In genomic region chr8:94991454-94991994, GRCm38 (mm10) we compare ENCODE assay signal across 11 mouse cellular contexts. TPM values are rescaled to one million over a fixed set of nuclear protein-coding genes. Genes with fewer than 3 reads are reported as not detected.
DNase-seq lines count a peak whose midpoint lies in the region; ATAC-seq and TF ChIP-seq lines count a peak whose summit lies in the region.
"Had no signal": no experiment of that assay in that cellular context is flagged by ENCODE, and none has a peak within 500 bp of the region (broad histone marks: within the 10 kb centered on the region; RNA-seq: fewer than 3 reads in every experiment).

No protein-coding gene starts in this region.

- H3K27ac ChIP-seq in heart, postnatal 0 days (ENCODE audit: low read depth): peak overlapping the region; percentile 77; the same call in 1 of the 2 replicates
- peak overlapping the region; percentile 94; the same call in 1 of the 2 replicates for H3K27ac ChIP-seq in forebrain, embryonic 16.5 days (ENCODE audit: low read length)
- no peak overlapping the region; the same call in 1 of the 2 replicates for H3K27ac ChIP-seq in thymus, adult 2 months (ENCODE audit: control insufficient read depth, insufficient read depth, low read length)
- H3K27ac ChIP-seq: liver, embryonic 14.5 days had no signal

- no peak for DNase-seq in heart, postnatal 0 days (ENCODE audit: low spot score)
- DNase-seq in heart, postnatal 4 days: no peak
- DNase-seq in adipocyte (ENCODE audit: low spot score): peak; percentile 12
- DNase-seq in gastrocnemius, postnatal 10 days: no peak
- no peak for DNase-seq in cerebellum, postnatal 25 days
- no peak for DNase-seq in thymus, adult 2 months

- 76% methylated on average over 9 of the region's 9 CpGs for WGBS in heart, postnatal 0 days
- 74% methylated on average over 9 of the region's 9 CpGs for WGBS in forebrain, embryonic 16.5 days
- WGBS in thymus, adult 2 months: 63% methylated on average over 9 of the region's 9 CpGs

- no peak for TF ChIP-seq CTCF in heart, postnatal 0 days (IDR thresholded peaks at IDR 0.05; ENCODE audit: low read depth)
- no peak for TF ChIP-seq CTCF in thymus, adult 2 months (IDR thresholded peaks at IDR 0.05; ENCODE audit: borderline replicate concordance, control insufficient read depth, extremely low read depth, insufficient read depth, low read length, poor library complexity)

- H3K4me3 ChIP-seq in heart, postnatal 0 days (ENCODE audit: low read depth, low read length): no peak overlapping the region
- H3K4me3 ChIP-seq in forebrain, embryonic 16.5 days (replicated peaks; ENCODE audit: low read length): no peak overlapping the region
- H3K4me3 ChIP-seq in thymus, adult 2 months (ENCODE audit: control insufficient read depth, insufficient read depth, low read length): no peak overlapping the region
- H3K4me3 ChIP-seq: erythroblast, embryonic 14.5 days; heart, embryonic 13.5 days had no signal

- ATAC-seq in heart, postnatal 0 days (ENCODE audit: insufficient read depth, low read depth): no peak
- no peak for ATAC-seq in forebrain, embryonic 16.5 days
- ATAC-seq in megakaryocyte-erythroid progenitor cell, adult 5-6 weeks (replicated peaks; ENCODE audit: low FRiP score, low TSS enrichment, poor library complexity, severe bottlenecking): peak; percentile 31; the same call in 1 of the 2 replicates

- no peaks in the 10 kb centered on the region for H3K9me3 ChIP-seq in heart, postnatal 0 days (replicated peaks; ENCODE audit: control insufficient read depth, low read length)
- H3K9me3 ChIP-seq in forebrain, embryonic 16.5 days (ENCODE audit: control insufficient read depth, low read length): no peaks in the 10 kb centered on the region
- H3K9me3 ChIP-seq: heart, embryonic 13.5 days had no signal

- no peak for TF ChIP-seq EP300 in heart, postnatal 0 days (IDR thresholded peaks at IDR 0.05; ENCODE audit: low read depth)

- no peaks in the 10 kb centered on the region for H3K36me3 ChIP-seq in heart, postnatal 0 days (replicated peaks; ENCODE audit: control insufficient read depth, insufficient read depth, low read length)
- H3K36me3 ChIP-seq in forebrain, embryonic 16.5 days (ENCODE audit: control insufficient read depth, insufficient read depth): no peaks in the 10 kb centered on the region
- H3K36me3 ChIP-seq in thymus, adult 2 months (ENCODE audit: control insufficient read depth, insufficient read depth, low read length): no peaks in the 10 kb centered on the region
- H3K36me3 ChIP-seq: heart, embryonic 13.5 days had no signal

- H3K27me3 ChIP-seq in heart, postnatal 0 days (ENCODE audit: control insufficient read depth, insufficient read depth, low read length): no peaks in the 10 kb centered on the region
- H3K27me3 ChIP-seq in forebrain, embryonic 16.5 days (replicated peaks; ENCODE audit: control insufficient read depth, insufficient read depth, low read length): no peaks in the 10 kb centered on the region
- no peaks in the 10 kb centered on the region for H3K27me3 ChIP-seq in thymus, adult 2 months (ENCODE audit: control insufficient read depth, insufficient read depth, low read length)

- peaks cover 47% of the 10 kb centered on the region for H3K4me1 ChIP-seq in heart, postnatal 0 days (ENCODE audit: control insufficient read depth, insufficient read depth)
- H3K4me1 ChIP-seq in forebrain, embryonic 16.5 days (replicated peaks; ENCODE audit: control insufficient read depth, insufficient read depth, low read length): peaks cover 55% of the 10 kb centered on the region
- H3K4me1 ChIP-seq in thymus, adult 2 months (replicated peaks; ENCODE audit: control insufficient read depth, insufficient read depth, low read length): peaks cover 79% of the 10 kb centered on the region

- no peak overlapping the region for H3K9ac ChIP-seq in heart, postnatal 0 days (replicated peaks; ENCODE audit: low read depth, low read length)
- no peak overlapping the region for H3K9ac ChIP-seq in forebrain, embryonic 16.5 days (replicated peaks; ENCODE audit: low read depth, low read length)
- H3K9ac ChIP-seq: heart, embryonic 13.5 days; liver, embryonic 14.5 days had no signal

- no peak for TF ChIP-seq POLR2A in thymus, adult 2 months (IDR thresholded peaks at IDR 0.05; ENCODE audit: control insufficient read depth, extremely low read depth, insufficient read depth, low read length, poor library complexity)

- H3K4me2 ChIP-seq in heart, postnatal 0 days (ENCODE audit: low read depth, low read length): no peak overlapping the region
- H3K4me2 ChIP-seq in forebrain, embryonic 16.5 days (ENCODE audit: low read length): no peak overlapping the region
- H3K4me2 ChIP-seq: heart, embryonic 13.5 days had no signal

RNA-seq across cellular contexts. Expression of gene Adgrg1, which starts 17.0 kb away (rescaled TPM):
- 8.0 and 19.2 TPM in 2 replicates for total RNA-seq in heart, postnatal 0 days (2014; rRNA removed; ENCODE audit: low replicate concordance)
- 5.6 and 6.6 TPM in 2 replicates for polyA plus RNA-seq in heart, postnatal 0 days (2015; fragmentation: Nextera tagmentation; extraction: Ambion mirVana)
- total RNA-seq in heart, postnatal 4 days (2021): 10 to 100 TPM; 22.7 to 25.6 TPM
- 132 and 152 TPM in 2 replicates for polyA plus RNA-seq in forebrain, embryonic 16.5 days (2015; fragmentation: Nextera tagmentation; extraction: Ambion mirVana)
- 150 and 156 TPM in 2 replicates for total RNA-seq in megakaryocyte-erythroid progenitor cell, adult 5-6 weeks (2014; fragmentation: Nextera tagmentation)
- 85.4 and 123 TPM in 2 replicates for total RNA-seq in megakaryocyte-erythroid progenitor cell, adult 5-6 weeks (2017)
- 10 to 100 TPM; 15.6 to 18.0 TPM for total RNA-seq in gastrocnemius, postnatal 10 days (2021)
- polyA plus RNA-seq in thymus, adult 2 months (2012; rRNA removed): 146 and 166 TPM in 2 replicates

RNA-seq across cellular contexts. Expression of gene Adgrg3, which starts 26.0 kb away (rescaled TPM):
- total RNA-seq in heart, postnatal 0 days (2014; rRNA removed; ENCODE audit: low replicate concordance): 4.4 and 5.4 TPM in 2 replicates
- polyA plus RNA-seq in heart, postnatal 0 days (2015; fragmentation: Nextera tagmentation; extraction: Ambion mirVana): 2.7 and 2.8 TPM in 2 replicates
- 1 to 10 TPM; 3.3 to 3.8 TPM for total RNA-seq in heart, postnatal 4 days (2021)
- 0.93 and 1.1 TPM in 2 replicates for polyA plus RNA-seq in forebrain, embryonic 16.5 days (2015; fragmentation: Nextera tagmentation; extraction: Ambion mirVana)
- 30.9 and 44.1 TPM in 2 replicates for total RNA-seq in megakaryocyte-erythroid progenitor cell, adult 5-6 weeks (2014; fragmentation: Nextera tagmentation)
- 20.4 and 46.4 TPM in 2 replicates for total RNA-seq in megakaryocyte-erythroid progenitor cell, adult 5-6 weeks (2017)
- total RNA-seq in gastrocnemius, postnatal 10 days (2021): 1 to 10 TPM in 1 of 2 experiments, under 1 TPM in 1; 0.80 to 1.2 TPM
- polyA plus RNA-seq in thymus, adult 2 months (2012; rRNA removed): 27.0 and 32.0 TPM in 2 replicates
